Mouse (Mus musculus) spleen, embryonic (tissue): ENCODE results near the gene Rpl14.

Experiments used
- CTCF ChIA-PET: fragments of 350-600 bp; sonication (Branson Sonifier 250); formaldehyde crosslinking; loops from one replicate; lab custom pipeline; 2022; lab: Charles Lee

Gene Rpl14

GRCm38 (mm10) chr9:120570741-120571592 lies at the start of gene Rpl14:
Gene Rpl14 (plus strand): TSS chr9:120571444.
- CTCF ChIA-PET, result interaction anchor here (0.8 to 1.2 kb wide), 2 partner anchors 11 to 362 kb away, joined by 3 to 4 read pairs; no protein-coding TSS in a partner anchor

GRCm38 (mm10) chr9:120527270-120527669 lies 44.0 kb upstream of the Rpl14 start:
- CTCF ChIA-PET, result no interaction called here

- CTCF ChIA-PET, result no interaction called here
These were observed 43.3 kb upstream of the Rpl14 start for GRCm38 (mm10) chr9:120527919-120528318.

GRCm38 (mm10) chr9:120528815-120529510 lies 42.3 kb upstream of the Rpl14 start:
- CTCF ChIA-PET, result no interaction called here

GRCm38 (mm10) chr9:120530471-120530870 lies 40.8 kb upstream of the Rpl14 start:
- CTCF ChIA-PET, result no interaction called here

GRCm38 (mm10) chr9:120532062-120532461 lies 39.2 kb upstream of the Rpl14 start:
- CTCF ChIA-PET, result no interaction called here

GRCm38 (mm10) chr9:120532691-120533090 lies 38.6 kb upstream of the Rpl14 start:
- CTCF ChIA-PET, result interaction anchor here (0.7 kb wide), 1 partner anchor 38 kb away, joined by 6 read pairs; no protein-coding TSS in a partner anchor

GRCm38 (mm10) chr9:120533446-120533950 lies 37.7 kb upstream of the Rpl14 start:
- CTCF ChIA-PET, result interaction anchor here (0.7 kb wide), 1 partner anchor 37 kb away, joined by 6 read pairs; no protein-coding TSS in a partner anchor

GRCm38 (mm10) chr9:120539662-120540251 lies 31.5 kb upstream of the Rpl14 start, which contains the start of gene Entpd3:
Gene Entpd3 (plus strand): TSS chr9:120539818.
- CTCF ChIA-PET, result no interaction called here

GRCm38 (mm10) chr9:120541411-120541810 lies 29.8 kb upstream of the Rpl14 start:
- CTCF ChIA-PET, result no interaction called here

GRCm38 (mm10) chr9:120542241-120542640 lies 29.0 kb upstream of the Rpl14 start:
- CTCF ChIA-PET, result no interaction called here

- CTCF ChIA-PET, result no interaction called here
These were observed 25.2 kb upstream of the Rpl14 start for GRCm38 (mm10) chr9:120545994-120546393.

- CTCF ChIA-PET, result no interaction called here
These were observed 24.8 kb upstream of the Rpl14 start for GRCm38 (mm10) chr9:120546482-120546881.

- CTCF ChIA-PET, result no interaction called here
These were observed 24.1 kb upstream of the Rpl14 start for GRCm38 (mm10) chr9:120547026-120547668.

GRCm38 (mm10) chr9:120550778-120551177 lies 20.5 kb upstream of the Rpl14 start:
- CTCF ChIA-PET, result no interaction called here

GRCm38 (mm10) chr9:120563590-120563989 lies 7.7 kb upstream of the Rpl14 start:
- CTCF ChIA-PET, result no interaction called here

GRCm38 (mm10) chr9:120564247-120564646 lies 7.0 kb upstream of the Rpl14 start:
- CTCF ChIA-PET, result no interaction called here

- CTCF ChIA-PET, result interaction anchor here (0.5 kb wide), 1 partner anchor 378 kb away, joined by 3 read pairs; no protein-coding TSS in a partner anchor
These were observed 4.9 kb upstream of the Rpl14 start for GRCm38 (mm10) chr9:120566384-120566783.

- CTCF ChIA-PET, result interaction anchor here (1.2 to 1.6 kb wide), 2 partner anchors 76 to 138 kb away, joined by 3 read pairs; no protein-coding TSS in a partner anchor
These were observed 2.3 kb upstream of the Rpl14 start for GRCm38 (mm10) chr9:120568917-120569316.

GRCm38 (mm10) chr9:120569721-120570333 lies 1.4 kb upstream of the Rpl14 start:
- CTCF ChIA-PET, result interaction anchor here (0.6 to 1.6 kb wide), 6 partner anchors 23 to 435 kb away, joined by 3 to 8 read pairs (median 4); no protein-coding TSS in a partner anchor
